Comparison of ENCODE assay signal across 14 mouse cellular contexts in genomic region chr1:53844914-53845612, GRCm38 (mm10).
DNase-seq lines count a peak whose midpoint lies in the region; ATAC-seq and TF ChIP-seq lines count a peak whose summit lies in the region.
"Had no signal": no experiment of that assay in that cellular context is flagged by ENCODE, and none has a peak within 500 bp of the region (broad histone marks: within the 10 kb centered on the region; RNA-seq: fewer than 3 reads in every experiment).

No protein-coding gene starts in this region.

- H3K27me3 ChIP-seq in kidney, embryonic 14.5 days (ENCODE audit: control insufficient read depth, insufficient read depth, low read length): no peaks in the 10 kb centered on the region
- H3K27me3 ChIP-seq in myocyte (ENCODE audit: control insufficient read depth, insufficient read depth, insufficient read length): no peaks in the 10 kb centered on the region
- no peaks in the 10 kb centered on the region for H3K27me3 ChIP-seq in midbrain, embryonic 15.5 days (replicated peaks)
- no peaks in the 10 kb centered on the region for H3K27me3 ChIP-seq in midbrain, embryonic 16.5 days (ENCODE audit: control insufficient read depth, insufficient read depth, low read depth, low read length)
- H3K27me3 ChIP-seq: embryonic facial prominence, embryonic 12.5 days; hindbrain, embryonic 13.5 days had no signal

- H3K4me2 ChIP-seq in kidney, embryonic 14.5 days (replicated peaks; ENCODE audit: low read depth, low read length): no peak overlapping the region
- peak overlapping the region; percentile 57 for H3K4me2 ChIP-seq in myocyte (ENCODE audit: low read depth)
- no peak overlapping the region for H3K4me2 ChIP-seq in midbrain, embryonic 15.5 days
- H3K4me2 ChIP-seq in midbrain, embryonic 16.5 days (ENCODE audit: low read length): no peak overlapping the region
- H3K4me2 ChIP-seq: embryonic facial prominence, embryonic 12.5 days; heart, embryonic 11.5 days; hindbrain, embryonic 13.5 days had no signal

- no peak overlapping the region for H3ac ChIP-seq in myocyte (ENCODE audit: control insufficient read depth, insufficient read length)

- H3K27ac ChIP-seq in kidney, embryonic 14.5 days (ENCODE audit: low read depth, low read length): no peak overlapping the region; the same call in 1 of the 2 replicates
- 0 out of 2 replicates have a peak overlapping the region, but pooled peaks have one; percentile 12 for H3K27ac ChIP-seq in brown adipose tissue, adult 24 weeks (replicated peaks; ENCODE audit: low read depth, low read length)
- H3K27ac ChIP-seq in midbrain, embryonic 15.5 days: no peak overlapping the region
- H3K27ac ChIP-seq in midbrain, embryonic 16.5 days (ENCODE audit: low read length): no peak overlapping the region
- H3K27ac ChIP-seq: embryonic facial prominence, embryonic 12.5 days; hindbrain, embryonic 13.5 days had no signal

- ATAC-seq in kidney, embryonic 14.5 days (ENCODE audit: low FRiP score, low TSS enrichment): 0 out of 2 replicates have a peak, but pooled peaks have one; percentile 65
- ATAC-seq in midbrain, embryonic 15.5 days (replicated peaks): no peak
- no peak for ATAC-seq in midbrain, embryonic 16.5 days

- peaks cover 9% of the 10 kb centered on the region; the same call in 1 of the 2 replicates for H3K4me1 ChIP-seq in kidney, embryonic 14.5 days (ENCODE audit: control insufficient read depth, insufficient read depth, low read length)
- peaks cover 4% of the 10 kb centered on the region; the same call in 1 of the 2 replicates for H3K4me1 ChIP-seq in brown adipose tissue, adult 24 weeks (ENCODE audit: control insufficient read depth, insufficient read depth, insufficient read length, low read length)
- no peaks in the 10 kb centered on the region for H3K4me1 ChIP-seq in midbrain, embryonic 15.5 days
- no peaks in the 10 kb centered on the region for H3K4me1 ChIP-seq in midbrain, embryonic 16.5 days (ENCODE audit: control insufficient read depth, insufficient read depth, low read length)
- H3K4me1 ChIP-seq: hindbrain, embryonic 13.5 days had no signal

- H3K9ac ChIP-seq in kidney, embryonic 14.5 days (ENCODE audit: low read depth, low read length): no peak overlapping the region
- H3K9ac ChIP-seq in midbrain, embryonic 15.5 days: no peak overlapping the region
- H3K9ac ChIP-seq in midbrain, embryonic 16.5 days (ENCODE audit: low read depth, low read length): no peak overlapping the region
- H3K9ac ChIP-seq: embryonic facial prominence, embryonic 12.5 days; hindbrain, embryonic 13.5 days had no signal

- 73% methylated on average over 5 of the region's 5 CpGs for WGBS in kidney, embryonic 14.5 days
- WGBS in midbrain, embryonic 15.5 days: 82% methylated on average over 5 of the region's 5 CpGs
- 79% methylated on average over 5 of the region's 5 CpGs for WGBS in midbrain, embryonic 16.5 days

- no peaks in the 10 kb centered on the region for H3K36me3 ChIP-seq in kidney, embryonic 14.5 days (ENCODE audit: control insufficient read depth, insufficient read depth, low read length)
- no peaks in the 10 kb centered on the region for H3K36me3 ChIP-seq in myocyte (ENCODE audit: control insufficient read depth, insufficient read depth)
- H3K36me3 ChIP-seq in midbrain, embryonic 15.5 days (replicated peaks): no peaks in the 10 kb centered on the region
- no peaks in the 10 kb centered on the region for H3K36me3 ChIP-seq in midbrain, embryonic 16.5 days (ENCODE audit: control insufficient read depth, insufficient read depth, low read length)
- H3K36me3 ChIP-seq: embryonic facial prominence, embryonic 12.5 days had no signal

- no peak overlapping the region for H3K4me3 ChIP-seq in kidney, embryonic 14.5 days (ENCODE audit: low read length)
- H3K4me3 ChIP-seq in brown adipose tissue, adult 24 weeks (ENCODE audit: insufficient read depth, low read depth, low read length): no peak overlapping the region
- no peak overlapping the region for H3K4me3 ChIP-seq in myocyte
- no peak overlapping the region for H3K4me3 ChIP-seq in midbrain, embryonic 15.5 days
- no peak overlapping the region for H3K4me3 ChIP-seq in midbrain, embryonic 16.5 days (ENCODE audit: low read depth, low read length)
- H3K4me3 ChIP-seq: embryonic facial prominence, embryonic 12.5 days; hindbrain, embryonic 13.5 days had no signal

- DNase-seq in kidney, adult 18-20 months: no peak
- DNase-seq in 3T3-L1 (ENCODE audit: low read depth, low spot score): peak; percentile 73
- no peak for DNase-seq in urinary bladder, postnatal 10 days (ENCODE audit: low spot score)
- DNase-seq: cerebellum, adult 11-12 months; lung, postnatal 14 days; right cerebral cortex, postnatal 4 days had no signal

- H3K9me3 ChIP-seq in kidney, embryonic 14.5 days (ENCODE audit: control insufficient read depth, low read length): no peaks in the 10 kb centered on the region
- no peaks in the 10 kb centered on the region for H3K9me3 ChIP-seq in midbrain, embryonic 15.5 days
- H3K9me3 ChIP-seq in midbrain, embryonic 16.5 days (replicated peaks; ENCODE audit: control insufficient read depth, low read length, poor library complexity, severe bottlenecking): no peaks in the 10 kb centered on the region
- H3K9me3 ChIP-seq: embryonic facial prominence, embryonic 12.5 days; hindbrain, embryonic 13.5 days had no signal

- H3K79me2 ChIP-seq in myocyte (ENCODE audit: control insufficient read depth, insufficient read depth): no peaks in the 10 kb centered on the region

- TF ChIP-seq POLR2A in myocyte (IDR thresholded peaks at IDR 0.05; ENCODE audit: insufficient read length, low read depth): no peak

TF ChIP-seq in myocyte, 11 proteins besides CTCF, POLR2A, EP300 and RAD21:
- TF ChIP-seq TCF12 (IDR thresholded peaks at IDR 0.05; ENCODE audit: insufficient read depth, poor library complexity, severe bottlenecking) (peak; percentile 11), CEBPB (IDR thresholded peaks at IDR 0.05; ENCODE audit: insufficient read depth, poor library complexity, severe bottlenecking) (no peak)
